Mouse (Mus musculus) spleen, adult 12 weeks (tissue): ENCODE data around the gene Msh2.

Experiments used
- DNase-seq: peaks from one replicate; pipeline ENCODE4 v3.0.0; 2022; ENCODE audit warnings: low spot score

The Msh2 gene

DNA sequence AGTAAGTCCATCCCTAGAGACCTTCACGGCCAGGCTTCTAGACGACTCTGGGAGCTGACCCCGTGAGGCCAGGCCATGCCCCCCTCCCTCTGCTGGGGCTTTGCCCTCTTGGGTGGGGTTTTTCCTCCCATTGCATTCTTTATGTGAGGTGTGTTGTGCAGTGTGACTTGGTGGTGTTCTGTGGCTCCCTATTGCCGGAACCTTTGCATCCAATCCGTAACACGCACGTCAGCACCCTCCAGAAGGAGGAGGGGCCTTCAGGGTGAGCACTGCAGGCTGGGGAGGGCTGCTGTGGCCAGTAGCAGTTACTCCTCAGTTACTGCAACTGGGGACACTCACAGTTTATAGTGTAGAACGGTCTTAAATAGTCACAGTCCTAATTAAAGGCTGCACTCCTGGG, 28.0 kb downstream of the Msh2 start:
- DNase-seq = no peak

DNA sequence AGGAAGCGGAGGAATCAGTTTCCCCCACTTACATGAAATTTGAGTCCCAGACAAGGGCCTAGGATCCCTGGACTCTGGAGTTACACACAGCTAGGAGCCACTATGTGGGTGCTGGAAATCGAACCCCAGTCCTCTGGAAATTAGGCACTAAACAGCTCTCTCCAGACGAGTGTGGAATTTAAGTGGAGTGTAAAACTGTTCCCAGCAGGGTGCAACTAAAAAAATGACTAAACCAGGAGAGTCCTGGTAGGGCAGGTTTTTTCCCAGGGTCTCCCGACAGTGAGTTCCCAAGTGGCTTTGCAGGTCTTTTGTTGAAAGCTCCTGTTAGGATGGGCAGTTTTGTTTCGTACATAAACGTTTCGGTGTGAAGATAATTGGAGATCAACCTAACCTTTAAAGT, 52.6 kb downstream of the Msh2 start:
- DNase-seq = no peak

DNA sequence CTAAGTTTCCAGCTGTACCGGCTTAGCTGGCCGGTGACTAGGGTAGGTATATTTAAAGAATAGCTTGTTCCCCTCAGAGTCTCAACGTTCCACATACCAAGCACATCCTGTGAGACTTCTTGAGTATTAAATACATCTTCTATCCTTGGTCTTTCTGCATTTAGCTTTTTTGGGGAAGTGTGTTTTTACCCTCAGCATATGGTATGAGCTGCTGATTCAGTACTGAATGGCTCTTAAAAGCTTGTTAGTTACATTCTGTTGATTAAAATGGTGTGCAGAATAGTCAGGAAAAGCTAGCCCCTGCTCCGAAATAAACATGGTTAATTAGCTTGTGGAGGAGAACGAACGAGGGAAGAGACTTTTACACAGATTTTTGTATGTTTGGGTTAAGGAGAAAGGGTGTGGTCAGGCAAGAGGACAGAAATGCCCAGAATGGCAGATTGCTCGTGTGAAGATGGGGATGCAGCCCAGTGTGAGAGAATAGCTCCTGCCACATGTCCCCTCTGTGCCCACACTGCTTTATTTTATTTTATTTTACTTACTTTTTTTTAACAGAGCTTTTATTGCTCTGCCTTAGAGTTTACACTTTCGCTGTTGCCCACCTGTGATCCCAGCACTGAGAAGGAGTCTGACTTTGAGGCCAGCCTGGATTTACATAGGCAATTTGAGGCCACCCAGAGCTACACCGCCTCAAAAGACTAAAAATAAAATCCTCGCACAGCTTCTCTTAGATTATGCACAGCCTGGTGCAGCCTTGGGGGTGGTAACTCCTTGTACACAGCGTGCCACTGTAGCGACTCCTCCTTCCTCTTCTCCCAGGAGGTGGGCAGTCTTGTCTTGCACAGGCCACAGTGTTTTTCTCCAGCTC, 54.6 kb downstream of the Msh2 start:
- no peak for DNase-seq

DNA sequence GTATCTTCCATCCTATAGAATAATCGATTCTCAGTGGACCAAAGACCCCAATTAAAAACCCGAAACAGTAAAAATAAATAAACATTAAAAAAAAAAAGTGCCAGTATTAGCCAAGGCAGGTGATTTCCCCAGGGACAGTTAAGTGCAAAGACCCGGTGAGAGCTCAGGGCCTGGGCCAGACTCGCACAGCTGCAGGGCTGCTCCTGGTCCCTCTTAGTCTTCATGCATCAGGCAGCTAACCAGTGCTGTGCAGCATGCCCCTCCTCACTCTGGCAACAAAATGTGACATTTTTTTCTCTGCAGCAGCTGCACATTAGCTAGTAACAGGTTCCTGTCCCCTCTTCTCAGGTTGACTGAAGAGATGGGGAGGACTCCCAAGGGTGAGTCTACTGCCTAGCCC, 59.8 kb downstream of the Msh2 start:
- no peak for DNase-seq

DNA sequence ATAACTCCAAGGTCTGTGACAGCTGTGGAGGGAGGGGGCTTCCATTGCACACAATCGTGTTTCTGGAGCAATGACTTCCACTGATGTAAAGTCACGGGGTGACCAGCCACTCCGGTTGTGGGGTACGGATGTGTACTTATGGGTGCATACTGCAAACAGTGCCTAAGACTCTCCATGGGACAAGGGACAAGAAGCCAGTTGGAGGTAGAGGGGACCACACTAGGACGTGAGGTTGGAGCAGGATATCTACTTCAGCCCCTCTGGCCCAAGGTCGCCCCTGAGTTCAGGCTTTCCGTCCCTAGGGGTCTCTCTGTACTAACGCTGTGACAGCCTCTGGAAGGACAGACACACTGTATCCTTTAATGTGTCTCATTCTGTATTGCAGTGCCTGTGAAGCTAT, 62.3 kb downstream of the Msh2 start:
- DNase-seq = no peak

DNA sequence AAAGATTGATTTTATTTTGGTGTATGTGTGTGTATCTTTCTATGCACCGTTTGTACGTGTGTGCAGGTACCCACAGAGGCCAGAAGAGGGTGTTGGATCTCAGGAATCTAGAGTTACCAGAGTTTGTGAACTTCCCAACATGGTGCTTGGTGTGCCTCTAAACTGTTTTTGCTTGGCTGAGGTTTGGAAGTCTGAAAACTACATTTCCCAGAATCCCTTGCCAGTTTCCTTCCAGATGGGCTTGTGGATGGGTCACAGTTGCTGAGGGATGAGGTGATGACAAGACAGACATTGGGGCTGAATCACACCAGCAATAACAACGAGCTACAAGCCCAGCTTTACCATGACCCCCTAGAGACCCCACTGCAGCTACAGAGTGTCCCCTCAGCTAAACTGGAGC, 65.0 kb downstream of the Msh2 start:
- DNase-seq = no peak

DNA sequence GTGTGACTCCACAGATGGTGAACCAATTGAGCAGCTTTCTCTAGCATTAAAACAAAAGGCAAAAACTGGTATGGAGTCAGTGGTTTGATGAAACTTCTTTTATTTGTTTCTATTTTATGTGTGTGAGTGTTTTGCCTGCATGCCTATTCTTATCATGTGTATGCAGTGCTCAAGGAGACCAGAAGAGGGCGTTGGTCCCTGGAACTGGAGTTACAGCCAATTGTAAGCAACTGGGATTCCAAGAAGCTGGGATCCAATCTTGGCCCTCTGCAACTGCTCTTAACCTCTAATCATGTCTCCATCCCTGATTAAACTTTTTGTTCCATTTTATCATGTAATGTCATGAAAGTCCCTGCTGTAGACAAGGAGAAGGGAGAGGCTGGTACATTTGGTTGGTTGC, 67.7 kb downstream of the Msh2 start:
- DNase-seq = no peak

DNA sequence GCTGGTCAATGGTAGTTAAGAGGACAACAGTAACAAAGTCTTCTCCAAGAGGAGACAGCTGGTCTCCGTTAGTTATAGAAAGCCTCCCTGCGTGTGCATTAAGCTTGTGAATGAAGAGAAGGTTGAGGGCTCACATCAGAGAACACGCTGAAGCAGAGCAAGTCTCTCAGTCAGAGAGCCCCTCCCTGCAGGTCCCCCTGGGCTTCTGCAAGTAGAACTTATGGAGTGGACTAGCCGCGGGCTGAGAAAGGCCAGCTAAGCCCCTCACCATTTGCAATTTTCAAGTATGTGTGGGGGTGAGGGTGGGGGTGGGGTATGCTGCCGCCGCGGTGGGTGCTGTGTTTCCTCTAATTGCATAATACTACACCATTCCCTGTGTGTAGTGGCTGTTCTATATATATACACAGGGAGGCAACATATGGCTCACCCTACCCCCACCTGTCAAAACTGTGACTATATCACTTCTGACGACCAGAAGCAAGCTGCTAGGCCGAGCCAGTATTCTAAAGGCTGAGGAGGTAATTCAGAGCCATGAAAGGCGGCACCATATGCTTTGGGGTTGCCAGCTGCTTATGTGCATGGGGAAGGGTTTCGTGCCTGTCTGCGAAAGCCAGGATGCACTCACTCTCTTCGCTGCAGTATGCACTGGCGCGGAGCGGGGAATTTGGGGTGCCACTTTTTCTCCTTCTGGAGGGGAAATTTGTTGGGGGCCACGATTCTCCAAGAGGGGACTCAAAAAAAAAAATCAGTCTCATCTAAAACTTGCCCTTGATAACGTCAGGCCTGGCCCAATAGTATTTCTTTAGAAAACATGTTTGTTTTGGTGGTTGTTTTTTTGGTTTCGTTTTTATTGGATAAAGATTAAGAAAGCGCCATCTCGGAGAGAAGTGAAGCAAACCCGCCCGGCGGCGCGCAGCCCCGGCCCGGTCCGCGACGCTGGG, 73.1 kb downstream of the Msh2 start:
- no peak for DNase-seq

DNA sequence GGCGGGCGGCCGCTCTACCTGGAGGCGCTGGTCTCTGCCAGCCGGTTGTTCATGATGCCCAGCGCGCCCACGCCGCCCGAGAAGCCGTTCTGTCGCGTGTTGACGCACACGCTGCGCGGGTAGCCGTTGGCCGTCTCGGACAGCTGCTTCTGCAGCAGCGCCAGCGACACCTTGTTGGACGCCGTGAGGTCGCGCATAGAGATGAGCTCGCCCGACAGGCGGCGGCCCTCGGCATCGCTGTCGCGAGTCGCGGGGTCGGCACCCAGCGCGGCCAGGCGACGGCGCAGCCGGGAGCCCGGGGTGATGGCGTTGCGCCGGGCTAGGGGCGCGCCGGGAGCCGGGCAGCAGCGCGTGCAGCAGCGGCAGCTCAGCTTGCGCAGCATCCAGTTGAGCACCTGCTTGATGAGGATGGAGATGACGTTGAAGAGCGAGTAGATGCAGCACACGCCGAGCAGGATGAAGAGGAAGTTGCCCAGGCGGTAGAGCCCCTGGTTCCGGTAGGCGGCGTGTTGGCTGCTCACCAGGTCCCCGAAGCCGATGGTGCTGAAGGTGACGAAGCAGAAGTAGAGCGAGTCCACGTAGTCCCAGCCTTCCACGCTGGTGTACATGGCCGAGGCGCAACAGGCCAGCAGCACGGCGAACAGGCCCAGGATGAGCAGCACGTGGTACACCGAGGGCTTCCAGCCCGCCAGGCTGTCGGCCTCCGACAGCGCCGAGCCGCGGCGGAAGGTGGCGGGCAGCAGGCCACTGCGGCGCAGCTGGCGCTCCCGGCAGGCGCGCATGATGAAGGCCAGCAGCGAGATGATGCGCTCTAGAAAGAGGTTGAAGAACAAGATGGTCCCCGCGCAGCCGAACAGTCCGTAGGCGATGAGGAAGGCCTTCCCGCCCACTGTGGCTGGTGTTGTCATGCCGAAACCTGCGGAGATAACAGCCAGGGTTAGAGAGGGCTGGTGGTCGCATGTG, 74.1 kb downstream of the Msh2 start:
- no peak for DNase-seq

DNA sequence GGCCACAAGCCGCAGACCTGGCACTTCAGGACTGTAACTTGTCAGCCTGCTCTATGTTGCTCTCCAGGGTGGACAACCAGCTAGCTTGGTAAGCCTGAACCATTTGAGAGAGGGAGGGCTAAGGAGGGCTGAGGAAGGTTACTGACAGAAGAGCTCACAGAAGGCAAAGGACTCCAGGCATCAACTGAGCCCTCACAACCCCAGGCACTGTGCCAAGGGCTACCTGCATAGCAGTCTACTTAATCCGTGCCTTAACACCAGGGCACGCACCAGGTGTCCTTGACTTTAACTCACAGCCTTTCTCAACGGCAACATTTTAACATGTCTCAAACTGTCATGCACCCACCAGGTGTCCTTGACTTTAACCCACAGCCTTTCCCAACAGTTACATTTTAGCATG, 88.2 kb downstream of the Msh2 start:
- DNase-seq = no peak

DNA sequence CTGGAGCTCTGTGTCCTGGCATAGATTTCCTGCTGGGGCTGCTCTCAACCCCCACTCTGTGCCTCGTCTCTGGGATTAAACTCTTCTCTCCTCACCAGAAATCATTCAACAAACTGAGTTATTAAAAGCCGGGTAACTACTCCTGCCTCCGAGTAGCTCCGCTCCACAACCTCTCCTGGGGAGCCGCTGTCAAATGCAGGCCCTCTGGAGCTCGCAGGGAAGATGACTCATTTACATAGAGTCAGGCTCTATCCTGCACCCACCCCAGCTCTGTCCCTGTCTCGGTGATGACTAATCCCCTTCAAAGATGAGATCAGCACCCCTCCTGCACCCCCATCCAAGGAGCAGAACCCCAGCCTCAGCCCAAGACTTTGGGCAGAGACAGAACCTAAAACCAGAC, 91.0 kb downstream of the Msh2 start:
- no peak for DNase-seq

DNA sequence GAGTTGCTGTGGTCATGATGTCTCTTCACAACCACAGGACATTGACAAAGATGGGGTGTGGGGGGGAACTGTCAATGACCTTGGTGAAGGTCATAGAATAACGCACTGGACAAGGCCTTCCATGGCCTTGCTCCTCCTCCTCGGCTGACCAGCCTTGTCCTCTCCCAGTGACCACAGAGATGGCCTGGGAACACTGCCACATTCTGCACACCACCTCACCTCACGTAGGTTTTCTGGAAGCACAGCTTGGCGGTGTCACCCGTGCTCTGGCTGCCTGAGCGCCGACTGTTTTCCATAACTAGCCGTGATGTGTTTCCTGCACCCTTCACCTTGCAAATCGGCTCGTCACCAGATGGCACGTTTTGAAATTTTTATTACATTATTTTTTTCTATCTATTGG, 92.9 kb downstream of the Msh2 start:
- DNase-seq = no peak

DNA sequence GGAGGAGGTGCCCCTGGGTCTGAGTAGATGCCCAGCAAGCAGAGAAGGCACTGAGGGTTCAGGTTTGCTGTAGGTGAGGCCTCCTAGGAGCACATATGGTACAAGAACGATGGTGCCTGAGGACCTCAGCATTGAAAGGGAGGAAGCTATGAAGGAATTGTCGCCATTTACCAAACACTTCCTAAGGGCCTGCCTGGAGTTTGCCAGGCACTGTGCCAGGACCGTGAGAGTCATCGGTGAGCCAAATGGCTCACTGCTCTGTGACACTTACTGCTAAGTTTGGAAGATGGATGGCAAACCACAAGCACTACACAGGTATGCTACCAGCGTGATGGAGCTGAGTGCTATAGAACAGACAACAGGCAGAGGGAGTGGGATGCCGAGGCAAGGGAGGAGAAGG, 94.8 kb downstream of the Msh2 start:
- DNase-seq = no peak

DNA sequence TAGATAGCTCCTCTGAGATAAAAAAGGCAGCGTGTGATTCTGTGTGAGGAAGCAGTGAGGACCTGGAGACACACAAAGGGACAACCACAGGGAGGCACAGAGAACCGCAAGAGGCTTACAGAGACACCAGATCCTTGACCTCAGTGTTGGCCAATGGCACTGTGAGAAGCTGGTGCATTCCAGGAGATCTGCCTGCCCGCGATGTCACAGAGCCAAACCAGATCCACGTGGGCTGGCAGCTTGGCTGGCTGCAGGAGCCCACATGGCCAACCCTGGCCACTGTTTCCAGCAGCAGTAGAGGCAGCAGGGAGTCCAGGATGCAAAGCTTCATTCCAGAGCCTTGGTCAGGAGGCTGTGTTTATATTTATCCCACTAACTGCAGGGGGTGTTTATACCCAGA, 98.6 kb downstream of the Msh2 start:
- no peak for DNase-seq

DNA sequence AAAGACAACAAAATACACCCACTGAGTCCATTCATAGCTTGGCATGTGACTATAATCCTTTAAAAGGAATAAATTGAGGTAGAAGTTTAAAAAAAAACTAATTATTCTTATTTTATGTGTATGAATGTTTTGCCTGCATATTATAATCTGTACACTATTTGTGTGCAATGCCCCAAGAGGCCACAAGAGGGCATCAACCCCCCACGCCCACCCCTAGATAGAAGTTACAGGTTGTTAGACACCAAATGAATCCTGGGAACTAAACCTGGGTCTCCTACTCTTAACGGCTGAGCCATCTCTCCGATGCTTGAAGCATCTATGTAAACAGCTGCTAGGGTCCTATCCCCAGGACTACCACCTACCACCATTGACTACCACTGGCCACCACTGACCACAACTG, 101.0 kb downstream of the Msh2 start:
- no peak for DNase-seq
